In genomic region chr5:76437696-76438095, GRCm38 (mm10) we compare ENCODE assay signal across 27 mouse cellular contexts. TPM values are rescaled to one million over a fixed set of nuclear protein-coding genes. Genes with fewer than 3 reads are reported as not detected.
"Had no signal": no experiment of that assay in that cellular context is flagged by ENCODE, and none has a peak within 500 bp of the region (broad histone marks: within the 10 kb centered on the region; RNA-seq: fewer than 3 reads in every experiment).

No protein-coding gene starts in this region.

- H3K27ac ChIP-seq: left cerebral cortex, adult 2 months; liver, embryonic 13.5 days; macrophage; midbrain, embryonic 12.5 days; midbrain, embryonic 15.5 days; neural tube, embryonic 13.5 days had no signal

- H3K4me2 ChIP-seq: liver, embryonic 13.5 days; midbrain, embryonic 12.5 days; midbrain, embryonic 15.5 days; neural tube, embryonic 13.5 days had no signal

- DNase-seq: kidney, adult 18-20 months; kidney, adult 9 months; kidney, postnatal 14 days; kidney, postnatal 4 days; layer of hippocampus, postnatal 36 days; liver, embryonic 13.5 days; retina, postnatal 1 day; right cerebral cortex, postnatal 25 days; spleen, adult 18-20 months; thymus, postnatal 25 days had no signal

- H3K27me3 ChIP-seq: liver, embryonic 13.5 days; midbrain, embryonic 12.5 days; midbrain, embryonic 15.5 days; neural tube, embryonic 13.5 days had no signal

- H3K4me1 ChIP-seq: liver, embryonic 13.5 days; midbrain, embryonic 12.5 days; midbrain, embryonic 15.5 days; neural tube, embryonic 13.5 days had no signal

- H3K9ac ChIP-seq: liver, embryonic 13.5 days; midbrain, embryonic 12.5 days; midbrain, embryonic 15.5 days; neural tube, embryonic 13.5 days had no signal

- ATAC-seq: intestine, embryonic 16.5 days; midbrain, embryonic 15.5 days had no signal

- H3K4me3 ChIP-seq: left cerebral cortex, adult 2 months; liver, embryonic 13.5 days; midbrain, embryonic 12.5 days; midbrain, embryonic 15.5 days; neural tube, embryonic 13.5 days had no signal

- H3K36me3 ChIP-seq: liver, embryonic 13.5 days; midbrain, embryonic 12.5 days; midbrain, embryonic 15.5 days; neural tube, embryonic 13.5 days had no signal

- H3K9me3 ChIP-seq: liver, embryonic 13.5 days; midbrain, embryonic 12.5 days; midbrain, embryonic 15.5 days had no signal

RNA-seq across cellular contexts. Expression of gene Gm7271, which starts 46.1 kb away (rescaled TPM):
- total RNA-seq: layer of hippocampus, adult 18-20 months; layer of hippocampus, postnatal 36 days; left cerebral cortex, adult 2 months; left cerebral cortex, postnatal 36 days; liver, adult 2 months; megakaryocyte, adult 5-6 weeks; neutrophil, adult 5-6 weeks had no signal
- polyA plus RNA-seq: intestine, embryonic 16.5 days; kidney, embryonic 16.5 days; limb, embryonic 11.5 days; limb, embryonic 14.5 days; liver, adult 2 months; liver, embryonic 13.5 days; liver, embryonic 16.5 days; lung, adult 2 months; macrophage; midbrain, embryonic 12.5 days; midbrain, embryonic 15.5 days; thymus, postnatal 0 days had no signal
